Mouse (Mus musculus): ENCODE results near the gene Evl.
"Not testable (repeated sequence)": the region's sequence is repeated elsewhere in the genome, so short reads cannot be mapped to it uniquely, and the experiment has no call there.

Evl gene

DNA sequence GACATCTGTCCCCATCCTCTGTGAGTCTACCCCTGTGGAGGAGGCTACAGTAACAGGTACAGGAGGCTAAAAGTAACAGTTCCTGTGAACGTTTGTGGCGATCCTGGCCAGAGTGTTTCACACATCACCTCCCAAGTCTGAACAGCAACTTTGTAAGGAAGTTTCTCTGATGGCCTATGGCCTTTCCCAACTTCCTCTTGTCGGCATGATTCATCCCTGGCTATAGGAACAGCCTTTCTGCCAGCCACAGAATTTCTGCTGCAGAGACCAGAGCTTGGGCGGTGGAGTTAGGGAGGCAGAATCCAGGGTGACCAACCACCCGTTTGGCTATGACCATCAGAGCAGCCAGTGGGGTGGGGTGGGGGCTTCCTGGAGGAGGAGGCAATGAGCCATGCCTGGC, 145.5 kb downstream of the Evl start:
- DNase-seq: peak; percentile 16

DNA sequence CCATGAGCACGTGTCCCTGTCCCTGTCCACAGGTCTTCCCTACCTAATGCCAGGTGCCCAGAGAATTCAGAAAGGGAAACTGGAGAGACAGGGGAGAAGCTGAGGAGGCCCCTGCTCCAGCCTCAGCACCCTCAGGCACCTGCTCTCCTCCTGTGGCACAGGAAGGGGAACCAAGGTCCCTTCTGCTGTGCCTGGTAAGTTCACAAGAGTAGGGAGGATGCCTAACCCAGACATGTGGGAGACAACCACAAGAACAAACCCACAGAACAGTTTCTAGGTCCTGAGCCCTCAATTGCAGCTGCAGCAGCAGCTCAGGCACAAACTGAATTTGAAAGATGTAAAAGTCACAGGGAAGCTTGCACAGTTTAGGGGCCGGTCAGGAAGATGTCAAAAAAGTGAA, 146.7 kb downstream of the Evl start:
- DNase-seq: peak; percentile 72

DNA sequence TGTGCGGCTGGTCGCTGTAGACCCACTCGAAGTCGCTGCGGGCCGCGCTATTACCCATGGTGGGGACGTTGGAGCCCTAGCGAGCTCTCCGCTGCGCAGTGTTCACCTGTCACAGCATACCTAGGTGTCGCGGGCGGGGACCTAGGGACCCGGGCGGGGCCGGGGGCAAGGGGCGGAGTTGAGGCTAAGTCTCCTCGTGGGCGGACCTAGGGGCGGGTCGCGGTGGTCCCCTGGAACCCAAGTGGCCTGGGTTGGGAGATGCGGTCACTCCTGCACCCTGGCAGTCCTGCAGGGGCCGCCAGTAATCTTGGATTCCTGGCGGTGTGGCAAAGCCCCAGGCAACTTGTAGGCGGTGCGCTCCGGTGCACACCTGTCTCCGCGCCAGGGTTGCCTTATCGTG, 147.7 kb downstream of the Evl start, which contains the start of gene Degs2:
Gene Degs2 (minus strand): TSS at position 131 of the 400 bp plus-strand sequence.
- DNase-seq: peak; percentile 58

DNA sequence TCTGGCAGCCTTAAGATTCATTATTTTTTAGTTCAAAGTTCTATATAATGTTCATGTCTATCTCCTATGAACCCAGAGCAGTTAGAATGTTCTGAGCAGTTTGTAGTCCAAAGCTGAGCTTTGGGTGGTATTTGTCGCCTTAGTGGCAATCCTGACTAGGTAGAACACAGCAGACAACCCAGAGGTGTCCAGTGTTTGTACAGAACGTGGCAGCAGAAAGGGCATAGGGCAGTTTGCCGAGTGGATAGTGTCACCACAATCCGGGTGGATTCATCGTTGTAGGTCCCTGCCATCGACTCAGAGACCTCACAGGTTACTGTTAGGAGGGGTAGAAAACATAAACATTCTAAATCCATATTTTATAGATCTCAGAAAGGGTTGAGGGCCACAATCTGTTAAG, 151.0 kb downstream of the Evl start:
- no peak for DNase-seq

DNA sequence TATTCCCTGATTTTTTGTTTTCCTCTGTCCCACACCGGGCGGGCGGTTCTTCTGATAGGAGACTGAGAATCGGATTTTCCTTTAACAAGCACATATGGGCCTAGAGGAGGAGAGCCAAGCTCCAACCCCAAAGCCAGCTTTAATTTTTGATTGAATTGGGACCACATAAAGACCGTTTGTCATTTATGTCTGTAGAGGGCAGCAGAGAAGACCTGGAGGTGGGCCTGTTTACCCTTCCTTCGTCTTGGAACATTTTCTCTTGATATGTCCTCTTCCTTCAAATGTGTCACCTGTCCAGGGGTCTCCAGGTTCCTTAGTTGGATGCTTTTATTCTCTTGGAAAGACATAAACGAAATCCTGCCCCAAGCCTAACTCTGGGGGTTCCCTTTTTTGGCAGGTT, 151.6 kb downstream of the Evl start:
- DNase-seq: peak; percentile 34

DNA sequence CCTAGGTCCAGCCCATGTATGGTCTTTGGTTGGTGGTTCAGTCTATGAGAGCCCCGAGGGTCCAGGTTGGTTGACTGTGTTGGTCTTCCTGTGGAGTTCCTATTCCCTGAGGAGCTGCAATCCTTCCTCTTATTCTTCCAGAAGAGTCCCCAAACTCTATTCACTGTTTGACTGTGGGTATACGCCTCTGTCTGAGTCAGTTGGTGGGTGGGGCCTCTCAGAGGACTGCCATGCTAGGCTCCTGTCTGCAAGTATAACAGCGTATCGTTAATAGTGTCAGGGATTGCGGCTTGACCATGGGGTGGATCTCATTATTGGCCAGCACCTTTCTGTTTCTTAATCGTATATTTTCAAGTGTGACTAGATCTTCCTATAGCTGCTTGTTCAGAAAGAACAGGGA, 154.9 kb downstream of the Evl start:
- DNase-seq: no peak

DNA sequence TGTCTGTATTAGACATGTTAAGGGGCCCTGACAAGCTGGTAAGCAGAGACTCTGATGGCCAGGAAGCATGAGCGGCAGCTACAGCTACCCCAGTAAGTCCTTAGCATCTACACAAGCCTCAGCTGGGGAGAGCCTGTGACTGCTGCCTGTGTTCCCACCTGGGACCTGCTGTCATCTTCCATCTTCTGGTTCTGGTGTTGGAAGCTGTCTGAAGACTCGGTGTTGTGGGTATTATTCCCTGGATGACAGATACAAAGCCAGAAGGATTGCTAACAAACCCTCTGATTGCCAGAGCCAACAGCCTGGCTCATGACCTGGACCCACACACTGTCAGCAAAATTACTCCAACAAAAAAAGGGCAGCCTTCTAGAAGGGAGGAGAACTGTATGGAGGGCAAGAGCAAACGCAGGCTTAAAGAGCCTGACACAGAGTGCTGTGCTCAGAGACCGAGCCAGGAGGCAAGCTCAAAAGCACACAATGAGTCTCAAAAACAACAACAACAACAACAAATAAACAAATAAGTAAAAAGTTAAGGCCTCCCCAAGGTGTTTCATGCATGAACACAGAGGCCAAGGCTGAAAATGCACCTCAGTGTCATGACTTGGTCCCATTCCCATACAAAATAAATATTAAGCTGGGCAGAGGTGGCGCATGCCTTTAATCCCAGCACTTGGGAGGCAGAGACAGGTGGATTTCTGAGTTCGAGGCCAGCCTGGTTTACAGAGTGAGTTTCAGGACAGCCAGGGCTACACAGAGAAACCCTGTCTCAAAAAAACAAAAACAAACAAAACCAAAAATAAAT, 155.6 kb downstream of the Evl start:
- DNase-seq: no peak

DNA sequence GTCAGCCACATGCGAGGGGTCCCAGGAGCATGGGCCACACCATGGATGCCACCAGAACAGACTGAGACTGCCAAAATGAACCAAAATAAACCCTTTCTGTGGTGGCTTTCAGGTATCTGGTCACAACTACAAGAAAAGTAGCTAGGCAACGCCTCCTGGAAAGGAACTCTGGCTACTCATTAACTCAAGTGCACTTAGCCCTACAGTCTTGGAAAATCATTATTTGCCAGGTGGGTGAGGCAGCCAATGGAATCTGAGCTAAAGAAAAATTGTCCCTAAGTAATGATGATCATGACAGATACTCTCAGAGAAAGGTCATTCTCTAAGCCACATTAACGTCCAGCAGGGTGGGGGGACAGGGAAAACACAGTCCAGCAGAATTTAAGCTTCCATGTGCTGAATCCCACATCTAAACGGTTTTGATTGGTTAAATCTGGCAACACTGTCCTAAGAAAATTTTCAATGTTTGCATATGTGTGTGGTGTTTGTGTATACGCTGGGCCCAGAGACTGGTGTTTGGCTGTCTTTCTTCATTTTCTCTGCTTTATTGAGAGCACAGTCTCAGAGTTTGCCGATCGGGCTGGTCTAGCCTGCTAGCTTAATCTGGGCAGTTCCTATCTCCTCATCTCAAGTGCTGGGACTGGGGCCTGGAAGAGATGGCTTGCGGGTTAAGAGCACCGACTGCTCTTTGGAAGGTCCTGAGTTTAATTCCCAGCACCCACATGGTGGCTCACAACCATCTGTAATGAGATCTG, 156.5 kb downstream of the Evl start:
- DNase-seq: no peak

DNA sequence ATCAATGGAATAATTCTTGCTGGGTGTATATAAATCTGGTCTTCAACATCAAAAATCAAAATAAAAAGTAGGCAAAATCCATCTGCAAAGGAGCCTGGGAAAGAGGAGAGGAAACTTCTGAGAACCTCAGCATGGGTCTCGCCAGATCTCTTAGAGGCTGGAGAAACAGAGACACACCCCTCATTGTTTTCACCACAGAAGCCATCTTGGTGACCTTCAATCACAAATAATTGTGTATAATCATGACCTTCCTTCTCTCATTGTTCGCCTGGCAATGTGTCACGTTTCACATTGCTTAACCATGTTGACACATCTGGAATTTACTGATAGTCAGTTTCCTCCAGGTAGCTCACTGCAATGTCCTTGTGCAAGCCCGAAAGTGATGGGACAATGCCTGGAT, 158.0 kb downstream of the Evl start:
- no peak for DNase-seq

DNA sequence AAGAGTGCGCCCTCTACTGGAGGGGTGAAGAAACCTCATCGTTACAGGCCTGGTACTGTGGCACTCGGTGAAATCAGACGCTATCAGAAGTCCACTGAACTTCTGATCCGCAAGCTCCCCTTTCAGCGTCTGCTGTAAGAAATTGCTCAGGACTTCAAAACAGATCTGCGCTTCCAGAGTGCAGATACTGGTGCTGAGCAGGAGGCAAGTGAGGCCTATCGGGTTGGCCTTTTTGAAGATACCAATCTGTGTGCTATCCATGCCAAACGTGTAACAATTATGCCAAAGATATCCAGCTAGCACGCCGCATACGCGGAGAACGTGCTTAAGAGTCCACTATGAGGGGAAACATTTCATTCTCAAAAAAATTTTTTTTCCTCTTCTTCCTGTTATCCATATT, 159.5 kb downstream of the Evl start:
- not testable (repeated sequence) for DNase-seq

DNA sequence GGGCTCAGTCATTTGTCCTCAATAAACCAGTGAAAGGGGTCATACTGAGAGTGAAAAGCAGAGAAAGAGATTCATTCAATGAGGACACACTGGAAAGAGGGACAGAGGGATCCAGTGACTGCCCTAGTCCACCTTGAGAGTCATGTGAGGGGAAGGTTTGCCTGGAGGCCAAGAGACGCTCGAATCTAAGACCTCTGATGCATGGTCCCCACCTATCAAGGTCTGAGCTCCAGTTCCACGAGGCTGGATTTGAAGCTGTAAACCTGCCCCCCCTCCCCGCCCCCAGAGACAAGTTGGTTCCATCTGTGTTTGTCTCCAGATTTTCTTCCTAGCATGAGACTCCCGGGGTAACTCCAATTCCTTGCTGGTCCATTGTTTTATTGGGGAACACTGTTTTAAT, 161.3 kb downstream of the Evl start:
- no peak for DNase-seq

DNA sequence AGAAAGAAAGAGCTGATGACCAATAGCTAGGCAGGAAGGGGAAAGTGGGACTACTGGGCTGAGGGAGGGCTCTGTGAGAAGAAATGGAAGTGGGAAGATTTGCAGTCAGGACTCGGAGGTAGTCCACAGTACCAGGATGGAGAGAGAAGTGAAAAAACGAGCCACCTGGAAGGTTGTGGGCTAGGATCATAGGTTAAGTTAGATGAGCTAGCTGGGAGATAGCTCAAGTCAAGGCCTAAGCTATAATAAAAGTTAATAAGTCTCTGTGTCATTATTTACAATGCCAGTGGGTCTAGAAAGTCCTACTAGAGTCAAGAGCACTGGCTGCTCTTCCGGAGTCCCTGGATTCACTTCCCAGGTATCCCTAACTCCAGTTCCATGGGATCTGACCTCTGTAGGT, 164.0 kb downstream of the Evl start:
- DNase-seq: no peak

DNA sequence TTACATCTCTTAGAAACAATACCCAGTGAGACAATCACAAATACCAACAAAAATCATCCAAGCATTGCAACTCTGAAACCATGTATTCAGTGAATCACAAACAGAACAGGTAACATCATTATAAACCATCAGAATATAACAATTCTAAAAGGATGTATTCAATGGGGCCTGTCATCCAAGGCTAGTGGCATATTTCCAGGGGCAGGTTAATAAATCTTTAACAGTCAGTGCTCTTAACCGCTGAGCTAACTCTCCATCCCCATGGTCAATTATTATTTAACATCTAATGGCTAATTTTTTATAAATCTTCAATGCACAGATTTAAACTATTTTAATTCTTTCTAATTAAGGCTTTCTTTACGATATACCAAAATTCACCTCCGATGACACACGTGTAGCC, 167.9 kb downstream of the Evl start:
- DNase-seq: no peak

DNA sequence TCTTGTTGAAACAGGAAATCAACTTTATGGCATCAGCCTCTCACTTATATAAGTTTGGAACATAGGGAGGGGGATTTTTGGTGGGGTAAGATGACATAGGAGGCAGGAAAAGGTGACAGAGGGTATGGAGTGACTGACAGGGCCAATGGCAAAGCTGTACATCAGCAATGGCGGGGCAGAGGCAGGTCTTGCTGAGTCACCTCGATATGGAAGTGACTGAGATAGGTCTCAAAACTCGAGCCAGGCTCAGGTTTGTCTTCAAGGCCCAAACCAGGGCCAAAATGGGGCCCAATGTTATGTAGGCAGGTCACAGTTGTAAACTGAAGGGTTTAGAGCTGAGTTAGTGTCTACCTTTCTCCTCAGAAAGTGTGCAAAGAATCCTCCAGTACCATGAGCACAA, 169.3 kb downstream of the Evl start:
- no peak for DNase-seq

DNA sequence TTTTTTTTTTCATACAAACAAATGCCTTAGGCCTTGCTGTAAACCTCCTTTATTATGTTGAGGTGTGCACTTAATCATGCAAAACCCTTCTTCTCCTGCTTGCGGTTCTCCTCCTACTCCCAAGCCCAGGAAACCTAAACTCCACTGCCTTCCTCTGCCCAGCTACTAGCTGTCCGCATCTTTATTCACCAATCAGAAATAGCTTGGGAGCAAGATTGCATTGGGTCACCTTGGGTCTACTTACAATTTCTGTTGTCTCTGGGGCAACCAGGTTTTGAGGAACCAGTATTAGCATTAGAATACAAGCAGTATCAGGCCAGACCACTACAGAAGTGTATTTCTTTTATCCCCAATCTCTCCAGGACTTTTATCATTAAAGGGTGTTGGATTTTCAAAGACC, 179.9 kb downstream of the Evl start:
- no peak for DNase-seq

DNA sequence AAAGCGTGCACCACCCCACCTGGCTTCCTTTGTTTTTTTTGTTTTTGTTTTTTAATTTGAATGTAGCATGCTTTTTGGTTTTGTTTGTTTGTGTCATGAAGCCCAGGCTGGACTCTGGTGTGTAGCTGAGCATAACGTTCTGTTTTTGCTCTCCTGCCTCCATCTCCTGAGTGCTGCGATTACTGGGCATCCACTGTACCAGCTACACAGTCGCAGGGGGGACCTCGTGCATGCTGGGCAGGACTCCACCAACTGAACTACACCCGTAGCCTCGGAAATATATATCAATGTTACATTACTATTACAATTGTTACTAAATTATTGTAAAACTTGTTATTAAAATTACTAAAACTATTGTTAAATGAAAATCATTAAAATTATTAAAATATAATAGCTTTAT, 183.3 kb downstream of the Evl start:
- DNase-seq: no peak
